Mouse (Mus musculus) gastrocnemius, postnatal 36 days (tissue): ENCODE data around the gene C2cd5. TPM values are rescaled to one million over a fixed set of nuclear protein-coding genes. Genes with fewer than 3 reads are reported as not detected.
A peak's percentile ranks its signal among the peaks of the same experiment; 100 is the strongest.
"Not testable (repeated sequence)": the region's sequence is repeated elsewhere in the genome, so short reads cannot be mapped to it uniquely, and the experiment has no call there.

Source experiments
- DNase-seq, 2 experiments: peaks; one replicate each; pipeline ENCODE4 v3.0.0; 2022
- intact Hi-C: fragments of 180-260 bp; cut with DNase I; formaldehyde crosslinking; loops from one replicate; pipeline ENCODE4 v1.15.1; 2025
- total RNA-seq, 2 experiments: library from RNA; stranded (reverse); gene quantifications; 2 replicates each; pipeline ENCODE4 v1.2.3; 2021

C2cd5 gene
- total RNA-seq, 2 experiments from 2014 or later = 8.5 to 10.5 TPM

DNA sequence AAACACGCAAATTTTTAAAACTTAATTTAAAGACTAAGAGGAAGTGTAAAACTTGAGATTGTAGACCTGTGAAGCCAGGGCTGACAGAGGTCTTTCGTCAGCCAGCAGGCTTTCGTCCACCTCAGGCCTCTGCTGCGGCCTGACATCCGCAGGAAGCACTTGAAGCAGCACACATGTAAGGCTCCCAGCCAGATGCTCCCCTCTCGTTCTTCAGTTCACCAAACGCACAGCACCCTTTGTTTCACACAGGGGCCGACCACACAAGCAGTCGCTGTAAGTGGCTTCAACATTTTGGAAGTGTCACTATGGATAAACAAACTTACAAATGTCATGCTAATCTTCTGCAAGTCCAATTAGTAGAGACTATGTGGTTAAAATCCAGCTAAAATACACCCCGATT lies 72.5 kb downstream of the C2cd5 start:
- intact Hi-C loops = no loop called here
- no peak for DNase-seq

DNA sequence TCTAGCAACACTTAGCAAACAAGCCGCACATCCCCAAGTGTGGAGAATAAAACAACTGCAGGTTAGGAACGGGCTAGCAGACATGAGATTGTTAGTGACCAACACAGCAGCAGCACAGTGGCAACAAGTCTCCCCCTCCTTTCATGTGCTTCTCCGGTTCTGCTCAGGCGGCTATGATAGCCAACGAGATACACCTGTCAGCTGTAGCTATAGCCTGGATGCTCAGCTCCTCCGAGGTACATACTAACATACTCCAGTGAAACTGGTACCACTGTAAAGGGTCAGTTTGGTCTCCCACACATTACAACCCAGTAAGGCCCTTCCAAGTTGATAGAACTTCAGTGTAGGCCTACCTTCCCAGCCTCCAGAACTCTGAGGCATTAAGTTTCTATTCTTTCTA lies 76.2 kb downstream of the C2cd5 start:
- intact Hi-C loops = no loop called here
- no peak for DNase-seq

- DNase-seq = no peak
- intact Hi-C loops = loop anchor here (2.0 kb wide), 1 partner anchor 33 kb away; no protein-coding TSS in a partner anchor
Observed at GRCm38 (mm10) chr6:143021756-143022155, 78.2 kb downstream of the C2cd5 start.

GRCm38 (mm10) chr6:143020647-143021046 lies 79.3 kb downstream of the C2cd5 start:
- no peak for DNase-seq
- intact Hi-C loops = loop anchor here (2.0 kb wide), 1 partner anchor 32 kb away; no protein-coding TSS in a partner anchor

- DNase-seq = no peak
- intact Hi-C loops = loop anchor here (2.0 kb wide), 1 partner anchor 31 kb away; no protein-coding TSS in a partner anchor
Observed at GRCm38 (mm10) chr6:143020146-143020545, 79.8 kb downstream of the C2cd5 start.

- intact Hi-C loops = no loop called here
- no peak for DNase-seq
Observed at GRCm38 (mm10) chr6:143012513-143013215, 87.3 kb downstream of the C2cd5 start.

- DNase-seq = no peak
- intact Hi-C loops = no loop called here
Observed at GRCm38 (mm10) chr6:143008865-143009264, 91.1 kb downstream of the C2cd5 start.

DNA sequence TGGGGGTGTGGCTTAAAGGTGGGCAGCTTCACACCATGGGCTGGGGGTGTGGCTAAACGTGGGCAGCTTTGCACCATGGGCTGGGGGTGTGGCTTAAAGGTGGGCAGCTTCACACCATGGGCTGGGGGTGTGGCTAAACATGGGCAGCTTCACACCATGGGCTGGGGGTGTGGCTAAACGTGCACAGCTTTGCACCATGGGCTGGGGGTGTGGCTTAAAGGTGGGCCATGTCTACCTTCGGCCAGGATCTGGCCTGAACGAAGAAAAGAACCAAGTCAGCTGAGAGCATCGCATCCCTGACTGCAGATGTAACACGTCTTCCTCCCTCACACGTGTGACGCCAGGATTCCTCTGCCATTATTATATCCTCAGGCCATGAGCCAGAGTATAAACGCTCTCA lies 94.7 kb downstream of the C2cd5 start:
- intact Hi-C loops, DNase-seq: not testable (repeated sequence)

DNA sequence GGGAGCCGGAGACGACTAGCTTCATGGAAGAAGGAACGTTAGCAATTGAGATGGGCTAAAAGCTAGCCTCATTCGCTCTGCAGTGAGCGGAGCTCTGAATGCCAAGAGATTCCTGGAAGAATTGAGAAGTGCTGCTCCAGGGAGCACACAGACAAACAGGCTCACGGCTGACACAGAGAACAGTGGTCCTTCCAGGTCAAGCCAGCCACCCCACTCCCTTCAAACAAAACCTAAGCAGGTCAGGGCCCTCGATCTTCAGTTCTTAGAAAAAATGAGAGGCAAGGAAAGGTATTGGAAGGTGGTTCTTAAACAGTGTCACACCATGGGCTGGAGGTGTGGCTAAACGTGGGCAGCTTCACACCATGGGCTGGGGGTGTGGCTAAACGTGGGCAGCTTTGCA lies 95.1 kb downstream of the C2cd5 start:
- intact Hi-C loops = no loop called here
- no peak for DNase-seq

GRCm38 (mm10) chr6:142998221-142998999 lies 101.5 kb downstream of the C2cd5 start:
- peak in 1 of 2 experiments; percentile 28 for DNase-seq

DNA sequence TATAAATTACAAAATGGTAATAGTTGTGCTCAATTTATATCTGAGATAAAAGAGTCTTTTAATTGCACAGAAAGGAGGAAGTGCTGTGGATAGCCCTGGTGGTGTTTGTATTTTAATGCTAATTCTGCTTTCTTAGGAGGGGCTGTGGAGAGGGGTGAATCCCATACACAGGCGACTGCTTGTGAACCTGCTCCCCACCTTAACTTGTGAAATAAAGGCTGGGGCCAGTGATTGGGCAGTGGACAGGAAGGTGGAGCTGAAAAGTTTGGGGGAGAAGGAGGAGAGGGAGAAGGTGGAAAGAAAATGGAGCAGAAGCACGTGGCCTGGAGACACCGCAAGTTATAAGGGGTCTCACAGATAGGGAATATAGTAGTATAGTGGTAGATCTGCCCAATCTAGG lies 103.1 kb downstream of the C2cd5 start:
- DNase-seq = no peak
- intact Hi-C loops = loop anchor here (10.0 kb wide), 1 partner anchor 178 kb away; no protein-coding TSS in a partner anchor

More at GRCm38 (mm10) chr6:142998221-142998999, 101.5 kb downstream of the C2cd5 start:
- intact Hi-C loops = loop anchor here (10.0 kb wide), 1 partner anchor 176 kb away; no protein-coding TSS in a partner anchor

DNA sequence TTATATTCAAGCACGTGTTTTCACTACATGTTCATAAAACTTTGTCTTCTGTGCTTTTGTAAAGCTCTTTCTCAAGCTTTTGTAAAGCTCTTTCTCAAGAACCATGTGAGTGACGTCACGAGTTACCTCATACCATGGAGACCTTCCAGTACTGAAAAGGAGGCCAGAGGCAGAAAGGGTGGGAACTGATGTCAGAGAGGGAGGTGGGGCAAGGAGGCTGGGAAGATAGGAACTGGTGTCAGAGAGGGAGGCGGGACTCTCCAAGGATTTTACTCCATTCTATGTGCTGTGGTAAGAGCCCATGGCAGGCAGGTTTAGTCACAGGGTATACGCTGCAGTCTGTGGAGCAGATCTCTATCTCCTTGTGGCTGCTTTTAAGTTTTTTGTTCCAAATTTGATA lies 104.4 kb downstream of the C2cd5 start:
- intact Hi-C loops = loop anchor here (10.0 kb wide), 1 partner anchor 179 kb away; no protein-coding TSS in a partner anchor

GRCm38 (mm10) chr6:142994821-142995220 lies 105.1 kb downstream of the C2cd5 start:
- no peak for DNase-seq
- intact Hi-C loops = loop anchor here (10.0 kb wide), 1 partner anchor 180 kb away; no protein-coding TSS in a partner anchor

More for the DNA sequence above, 104.4 kb downstream of the C2cd5 start:
- DNase-seq = no peak

DNA sequence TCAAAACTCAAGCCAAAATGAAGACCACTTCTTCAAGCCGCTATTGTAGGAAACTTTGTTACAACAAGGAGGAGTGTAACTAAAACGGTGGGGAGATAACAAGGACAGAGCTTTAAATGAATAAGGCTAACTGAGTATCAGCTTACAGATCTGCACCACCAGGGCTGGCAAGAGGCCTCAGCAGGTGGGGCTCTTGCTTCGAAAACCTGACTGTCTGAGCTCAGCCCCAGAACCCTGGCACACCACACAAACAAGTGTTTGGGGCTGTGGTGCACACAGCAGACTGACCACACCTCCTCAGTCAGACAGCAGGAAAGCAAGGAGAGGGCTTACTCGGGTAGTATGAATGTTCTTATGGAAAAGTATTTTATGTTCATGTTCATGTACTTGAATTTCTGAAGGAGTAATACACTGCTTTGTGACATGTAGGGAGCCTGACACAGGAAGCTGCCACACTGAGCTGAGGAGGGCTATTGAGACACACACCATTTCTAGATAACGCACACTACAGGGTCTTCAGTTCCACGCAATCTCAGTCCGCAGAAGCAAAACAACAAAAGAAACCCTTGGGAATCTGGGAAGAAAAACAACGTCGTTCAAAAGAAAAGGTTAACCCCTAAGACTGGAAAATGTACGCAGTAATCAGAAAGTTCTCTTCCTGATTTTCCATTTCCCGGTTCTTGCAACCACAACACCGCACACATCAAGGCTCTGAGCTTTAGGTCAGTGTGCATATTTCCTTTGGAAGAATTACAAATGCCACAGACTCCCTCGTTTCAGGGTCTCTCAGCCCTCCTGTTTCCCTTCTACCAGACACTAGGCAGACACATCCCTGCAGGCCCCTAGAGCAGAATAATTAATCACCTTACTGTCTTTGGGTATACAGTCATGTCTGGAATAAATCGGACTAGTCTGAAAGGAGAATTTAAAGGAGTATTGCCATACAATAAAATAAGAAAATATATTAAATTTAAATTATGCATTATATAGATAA lies 105.9 kb downstream of the C2cd5 start:
- no peak for DNase-seq
- intact Hi-C loops = loop anchor here (10.0 kb wide), 1 partner anchor 181 kb away; no protein-coding TSS in a partner anchor

GRCm38 (mm10) chr6:142992971-142993370 lies 107.0 kb downstream of the C2cd5 start:
- intact Hi-C loops = loop anchor here (10.0 kb wide), 1 partner anchor 182 kb away; no protein-coding TSS in a partner anchor
- no peak for DNase-seq

DNA sequence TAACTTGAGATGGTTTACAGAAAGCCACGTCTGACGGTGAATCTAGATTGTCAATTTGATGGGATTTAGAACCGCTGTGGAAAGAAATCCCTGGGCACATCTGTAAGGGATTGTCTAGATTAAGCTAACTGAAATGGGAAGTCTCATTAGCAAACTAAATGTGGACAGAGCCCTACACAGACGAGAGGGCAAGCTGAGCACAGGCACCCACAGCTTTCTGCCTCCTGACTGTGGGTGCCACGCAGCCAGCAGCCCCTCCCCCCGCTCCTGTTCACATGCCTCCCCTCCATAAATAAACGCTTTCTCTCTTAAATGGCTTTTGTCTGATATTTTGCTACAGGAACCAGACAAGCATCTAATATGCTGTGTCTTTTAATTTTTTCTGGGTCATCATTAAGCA lies 107.8 kb downstream of the C2cd5 start:
- intact Hi-C loops = loop anchor here (10.0 kb wide), 1 partner anchor 183 kb away; no protein-coding TSS in a partner anchor
- DNase-seq = no peak

DNA sequence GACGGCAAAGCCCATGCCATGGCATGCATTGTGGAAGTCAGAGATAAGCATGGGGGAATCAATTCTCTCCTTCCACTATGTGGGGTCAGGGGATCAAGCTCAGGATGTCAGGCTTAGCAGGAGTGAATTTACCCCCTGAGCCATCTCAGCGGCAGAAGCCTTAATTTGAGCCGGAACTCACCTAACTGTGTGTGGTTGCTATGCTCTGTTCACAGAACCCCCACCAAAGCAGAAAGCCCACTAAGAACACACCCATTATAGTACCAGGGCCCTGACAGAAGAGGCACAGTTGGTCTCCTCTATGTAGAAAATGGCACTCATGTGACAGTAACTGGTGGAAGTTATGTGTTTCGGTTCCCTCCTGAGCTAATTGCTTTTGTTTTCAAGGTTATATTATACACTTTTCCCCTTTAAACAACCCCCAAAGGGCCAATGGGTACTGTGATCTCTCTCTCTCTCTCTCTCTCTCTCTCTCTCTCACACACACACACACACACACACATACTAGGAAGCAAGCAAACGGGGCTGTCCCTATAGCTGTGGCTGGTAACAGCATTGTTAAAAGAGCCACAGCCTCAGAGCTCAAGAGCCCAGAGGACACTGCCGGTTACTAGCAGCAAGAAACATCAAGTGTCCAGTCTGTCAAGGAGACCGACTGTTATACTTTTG lies 108.4 kb downstream of the C2cd5 start:
- no peak for DNase-seq
- intact Hi-C loops = loop anchor here (10.0 kb wide), 1 partner anchor 183 kb away; no protein-coding TSS in a partner anchor

DNA sequence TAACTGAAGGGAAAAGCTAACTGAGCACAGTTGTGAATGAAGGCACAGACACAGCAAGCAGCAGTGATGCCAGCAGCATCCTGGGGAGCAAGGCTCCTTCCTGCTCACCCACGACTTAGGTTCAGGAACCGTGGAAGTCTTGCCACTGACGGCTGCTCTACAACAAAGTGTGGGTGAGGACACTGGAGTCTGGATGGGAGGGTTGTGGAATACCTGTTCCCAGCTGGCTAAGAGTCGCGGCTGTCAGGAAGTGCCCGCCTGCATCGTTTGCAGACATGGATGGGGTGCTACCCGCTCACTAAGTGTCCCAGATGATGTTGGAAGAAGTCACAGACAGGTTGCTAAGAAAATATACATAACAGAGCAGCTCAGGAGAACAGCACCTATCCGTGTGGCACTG lies 109.4 kb downstream of the C2cd5 start:
- intact Hi-C loops = loop anchor here (10.0 kb wide), 1 partner anchor 184 kb away; no protein-coding TSS in a partner anchor

GRCm38 (mm10) chr6:142989495-142989894 lies 110.4 kb downstream of the C2cd5 start:
- intact Hi-C loops = loop anchor here (2.0 kb wide), 1 partner anchor 31 kb away; no protein-coding TSS in a partner anchor
- no peak for DNase-seq

More for the DNA sequence above, 109.4 kb downstream of the C2cd5 start:
- no peak for DNase-seq
